Mouse (Mus musculus) midbrain, postnatal 0 days (tissue): ENCODE measurements around the gene Parp14. TPM values are rescaled to one million over a fixed set of nuclear protein-coding genes. Genes with fewer than 3 reads are reported as not detected.

Experiments used
- ATAC-seq: fragments of 200-750 bp; cut with Nextera tagmentation; 2 replicates; pipeline ENCODE4 v1.8.0; 2017; ENCODE audit warnings: moderate number of reproducible peaks, mild to moderate bottlenecking, moderate TSS enrichment, moderate library complexity; ENCODE audit not compliant: low FRiP score
- DNase-seq: peaks from one replicate; pipeline ENCODE4 v3.0.0-alpha.2; 2015; ENCODE audit warnings: low spot score
- H3K27ac ChIP-seq: fragments of 300-500 bp; sonication (generic); 2 replicates; pipeline ENCODE4 v1.5.1; 2014; ENCODE audit warnings: low read depth, mild to moderate bottlenecking, low read length, mixed read lengths
- H3K27me3 ChIP-seq: fragments of 300-500 bp; sonication (generic); 2 replicates; pipeline ENCODE4 v1.6.1; 2014; ENCODE audit warnings: low read length, control low read depth, mixed read lengths; ENCODE audit not compliant: insufficient read depth
- H3K36me3 ChIP-seq: fragments of 300-500 bp; sonication (generic); 2 replicates; pipeline ENCODE4 v1.6.1; 2014; ENCODE audit warnings: low read length, control low read depth, mixed read lengths; ENCODE audit not compliant: insufficient read depth
- H3K4me1 ChIP-seq: fragments of 300-500 bp; sonication (generic); 2 replicates; pipeline ENCODE4 v1.6.1; 2014; ENCODE audit warnings: mild to moderate bottlenecking, control low read depth, antibody characterized with exemption, low read length, mixed read lengths; ENCODE audit not compliant: insufficient read depth
- H3K4me2 ChIP-seq: fragments of 300-500 bp; sonication (generic); 2 replicates; pipeline ENCODE4 v1.6.1; 2014; ENCODE audit warnings: low read depth, mild to moderate bottlenecking, low read length, mixed read lengths; ENCODE audit not compliant: poor library complexity, severe bottlenecking
- H3K4me3 ChIP-seq: fragments of 300-500 bp; sonication (generic); 2 replicates; pipeline ENCODE4 v1.5.1; 2014; ENCODE audit warnings: low read depth, mild to moderate bottlenecking, low read length, moderate library complexity
- H3K9ac ChIP-seq: fragments of 300-500 bp; sonication (generic); replicated peaks from 2 replicates; pipeline ENCODE4 v1.6.1; 2014; ENCODE audit warnings: mild to moderate bottlenecking, low read length, moderate library complexity, mixed read lengths; ENCODE audit not compliant: poor library complexity, severe bottlenecking
- H3K9me3 ChIP-seq: fragments of 300-500 bp; sonication (generic); 2 replicates; pipeline ENCODE4 v1.6.1; 2016; ENCODE audit warnings: low read length, control low read depth
- CTCF ChIP-seq: IDR thresholded peaks from 2 replicates; pipeline ENCODE4 v1.5.1; 2016; ENCODE audit warnings: antibody characterized with exemption, mild to moderate bottlenecking
- WGBS: fragments of 180-500 bp; shearing (Covaris S2); extraction: QIAGEN DNeasy Blood & Tissue Kit; methylation state at CpG from one replicate; pipeline ENCODE4 v1.1.7; 2014; 5-methylcytosine and 5-hydroxymethylcytosine counted together
- polyA plus RNA-seq: library from polyadenylated mRNA; unstranded; fragments of >200 nt; fragmentation: Nextera tagmentation; extraction: Ambion mirVana; gene quantifications from 2 replicates; pipeline ENCODE4 v1.2.1, GENCODE M21; 2015
- total RNA-seq: library from RNA; depleted of rRNA; stranded (reverse); fragments of >200 nt; gene quantifications from 2 replicates; pipeline ENCODE4 v1.2.3, GENCODE M21; 2014

The Parp14 gene
- total and polyA plus RNA-seq, 2 experiments from 2014 or later: 0.22 to 1.2 TPM

DNA sequence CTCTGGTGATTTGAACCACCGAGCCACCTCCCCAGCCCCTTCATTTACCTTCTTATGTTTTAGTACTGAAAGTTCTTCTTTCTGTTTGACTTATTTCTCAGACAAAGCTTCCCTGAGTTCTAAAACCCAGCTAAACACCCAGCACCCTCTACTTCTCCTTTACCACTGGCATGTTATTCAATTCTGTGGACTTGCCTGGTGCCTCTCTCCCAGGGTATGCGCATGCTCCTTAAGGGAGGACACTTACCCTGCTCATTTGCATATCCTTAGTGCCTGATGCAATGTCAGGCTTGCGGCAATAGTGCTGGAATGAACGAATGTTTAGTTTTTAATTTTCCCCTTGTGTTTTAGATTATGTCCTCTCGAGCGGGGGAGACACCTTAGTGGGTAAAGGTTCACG, 16.8 kb upstream of the Parp14 start:
- no peaks in the 10 kb centered on the region for H3K36me3 ChIP-seq
- no peaks in the 10 kb centered on the region for H3K27me3 ChIP-seq
- ATAC-seq (no peak), DNase-seq (no peak)
- no peak overlapping the region for H3K27ac ChIP-seq
- no peak overlapping the region for H3K9ac ChIP-seq
- WGBS: 82% methylated on average over 7 of the region's 7 CpGs
- H3K9me3 ChIP-seq: no peaks in the 10 kb centered on the region
- no peak for TF ChIP-seq CTCF
- no peak overlapping the region for H3K4me2 ChIP-seq
- no peak overlapping the region for H3K4me3 ChIP-seq
- H3K4me1 ChIP-seq: no peaks in the 10 kb centered on the region

DNA sequence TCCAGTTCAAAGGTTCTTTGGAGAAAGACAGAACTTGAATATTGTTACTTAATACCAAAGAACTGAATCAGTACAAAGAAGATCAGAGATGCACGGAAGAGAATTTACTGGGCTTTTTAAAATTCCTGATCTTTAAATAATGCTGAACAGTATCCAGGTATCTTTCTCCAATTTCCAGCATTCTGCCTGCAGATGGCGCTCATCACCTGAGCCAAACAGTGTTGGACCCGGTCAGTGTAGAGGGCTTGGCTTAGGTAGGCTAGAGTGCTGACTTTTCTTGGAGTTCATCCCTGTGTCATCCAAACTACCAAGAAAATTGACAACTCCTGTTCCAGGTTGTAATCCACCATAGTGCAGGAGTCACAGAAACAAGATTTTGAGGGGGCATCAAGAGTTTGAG, 3.1 kb upstream of the Parp14 start:
- no peak for ATAC-seq
- TF ChIP-seq CTCF: peak; percentile 60
- peaks cover 15% of the 10 kb centered on the region for H3K27me3 ChIP-seq
- no peak for DNase-seq
- no peaks in the 10 kb centered on the region for H3K36me3 ChIP-seq
- no peaks in the 10 kb centered on the region for H3K4me1 ChIP-seq
- WGBS: 33% methylated on average over 3 of the region's 3 CpGs
- no peak overlapping the region for H3K27ac ChIP-seq
- no peak overlapping the region for H3K4me2 ChIP-seq
- no peak overlapping the region for H3K9ac ChIP-seq
- no peak overlapping the region for H3K4me3 ChIP-seq
- H3K9me3 ChIP-seq: no peaks in the 10 kb centered on the region

DNA sequence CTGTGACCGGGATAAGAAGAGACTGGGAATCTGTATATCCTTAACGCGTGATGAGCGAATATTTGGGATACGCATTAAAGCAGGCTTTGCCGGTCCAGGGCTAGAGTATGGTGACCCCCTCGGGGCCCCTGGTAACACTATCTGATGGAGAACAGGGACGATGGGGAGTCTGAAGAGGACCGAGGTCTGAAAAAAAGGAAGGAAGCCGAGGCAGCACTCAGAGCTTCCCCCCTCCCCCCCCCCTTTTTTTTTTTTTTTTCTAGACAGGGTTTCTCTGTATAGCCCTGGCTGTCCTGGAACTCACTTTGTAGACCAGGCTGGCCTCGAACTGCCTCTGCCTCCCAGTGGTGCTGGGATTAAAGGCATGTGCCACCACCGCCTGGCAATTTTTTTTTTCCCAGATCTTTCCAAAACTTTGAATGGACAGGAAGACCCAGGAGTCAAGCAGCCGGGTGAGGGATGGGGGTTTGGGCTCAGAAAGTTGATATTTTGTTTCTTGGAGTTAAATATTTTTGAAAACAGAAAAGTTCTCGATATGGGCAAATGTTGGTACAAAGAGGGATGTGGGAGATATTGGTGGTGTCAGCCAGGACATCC, 1.2 kb upstream of the Parp14 start:
- TF ChIP-seq CTCF: no peak
- H3K4me3 ChIP-seq: no peak overlapping the region
- H3K9me3 ChIP-seq: no peaks in the 10 kb centered on the region
- ATAC-seq: no peak
- H3K4me1 ChIP-seq: no peaks in the 10 kb centered on the region
- no peak for DNase-seq
- H3K4me2 ChIP-seq: no peak overlapping the region; the same call in 1 of the 2 replicates
- H3K27me3 ChIP-seq: peaks cover 15% of the 10 kb centered on the region
- H3K27ac ChIP-seq: no peak overlapping the region
- H3K36me3 ChIP-seq: no peaks in the 10 kb centered on the region
- WGBS: 37% methylated on average over 14 of the region's 14 CpGs
- no peak overlapping the region for H3K9ac ChIP-seq

DNA sequence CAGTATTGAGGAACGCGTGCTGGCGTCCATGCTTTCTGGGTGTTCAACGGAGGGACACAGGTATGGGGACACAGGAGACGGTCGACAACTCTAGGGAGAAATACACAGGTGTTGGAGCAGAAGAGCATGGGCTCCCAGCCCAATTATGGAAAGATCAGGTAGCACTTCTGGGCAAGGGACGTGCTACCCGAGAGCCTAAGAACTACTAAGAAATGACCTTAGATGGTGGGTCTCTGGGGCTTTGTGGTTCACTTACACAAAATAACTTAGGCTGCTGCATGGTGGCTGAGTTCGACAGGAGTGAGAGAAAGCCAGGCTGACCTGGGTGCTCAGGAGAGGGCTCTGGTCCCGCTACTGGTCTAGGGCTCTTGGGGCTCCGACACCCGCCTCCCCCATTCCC, 554 bp upstream of the Parp14 start:
- WGBS: 35% methylated on average over 12 of the region's 12 CpGs
- peak overlapping the region; percentile 98 for H3K4me2 ChIP-seq
- H3K4me1 ChIP-seq: no peaks in the 10 kb centered on the region
- no peak overlapping the region for H3K9ac ChIP-seq
- H3K4me3 ChIP-seq: peak overlapping the region; percentile 48
- no peak for DNase-seq
- H3K36me3 ChIP-seq: no peaks in the 10 kb centered on the region
- no peak for ATAC-seq
- no peak for TF ChIP-seq CTCF
- H3K9me3 ChIP-seq: no peaks in the 10 kb centered on the region
- H3K27ac ChIP-seq: no peak overlapping the region
- peaks cover 15% of the 10 kb centered on the region for H3K27me3 ChIP-seq

DNA sequence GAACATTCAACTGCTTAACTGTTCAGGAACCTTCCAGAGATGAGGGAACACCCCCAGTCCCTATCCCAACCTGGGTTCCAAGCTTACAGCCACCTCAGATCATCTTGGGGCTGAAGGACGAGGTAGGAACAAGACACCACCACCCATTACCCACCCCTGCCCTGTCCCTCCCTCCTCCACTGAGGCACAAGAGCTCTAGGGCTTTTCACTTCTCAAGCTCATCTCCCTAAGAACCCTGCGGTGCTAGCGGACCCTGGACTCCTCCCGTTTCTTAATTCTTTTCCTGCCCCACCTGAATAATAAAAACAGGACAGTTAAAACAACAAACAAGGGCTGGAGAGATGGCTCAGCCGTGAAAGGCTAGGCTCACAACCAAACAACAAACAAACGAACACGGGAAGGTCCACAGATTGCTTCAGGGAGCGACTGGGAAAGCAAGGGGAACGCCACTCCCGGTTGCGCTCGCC, 730 bp downstream of the Parp14 start:
- Histone ChIP-seq H3K9me3 (no peaks in the 10 kb centered on the region), H3K9ac (peak overlapping the region; percentile 42; the same call in 1 of the 2 replicates), H3K4me1 (no peaks in the 10 kb centered on the region), H3K27me3 (peaks cover 15% of the 10 kb centered on the region), H3K36me3 (no peaks in the 10 kb centered on the region), H3K4me3 (peak overlapping the region; percentile 48), H3K4me2 (peak overlapping the region; percentile 98), H3K27ac (no peak overlapping the region)
- no peak for TF ChIP-seq CTCF
- WGBS: 4% methylated on average over 12 of the region's 12 CpGs
- no peak for ATAC-seq
- DNase-seq: no peak

DNA sequence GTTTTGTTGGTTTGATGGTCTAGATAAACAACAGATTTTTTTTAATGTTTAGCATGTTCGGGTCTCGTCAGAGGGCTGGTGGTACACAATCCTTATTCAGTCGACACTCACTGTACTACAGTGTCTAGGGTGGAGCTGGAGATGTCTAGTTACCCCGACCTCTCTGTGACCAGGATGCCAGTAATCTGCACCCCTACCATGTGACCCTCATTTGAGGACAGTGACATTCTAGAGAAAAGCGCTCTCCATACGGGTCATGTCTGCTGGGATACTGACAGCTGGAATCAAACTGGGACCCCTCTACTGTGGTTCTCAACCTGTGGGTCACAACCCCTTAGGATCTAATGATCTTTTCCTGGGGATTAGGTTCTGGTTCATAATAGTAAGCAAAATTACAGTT, 1.7 kb downstream of the Parp14 start:
- peaks cover 15% of the 10 kb centered on the region for H3K27me3 ChIP-seq
- TF ChIP-seq CTCF: no peak
- no peak overlapping the region for H3K4me3 ChIP-seq
- no peak for DNase-seq
- no peaks in the 10 kb centered on the region for H3K36me3 ChIP-seq
- H3K4me2 ChIP-seq: no peak overlapping the region
- H3K9ac ChIP-seq: no peak overlapping the region
- ATAC-seq: no peak
- H3K4me1 ChIP-seq: no peaks in the 10 kb centered on the region
- H3K9me3 ChIP-seq: no peaks in the 10 kb centered on the region
- H3K27ac ChIP-seq: no peak overlapping the region
- 83% methylated on average over 6 of the region's 6 CpGs for WGBS
